Mouse (Mus musculus): ENCODE data around the gene Phb. TPM values are rescaled to one million over a fixed set of nuclear protein-coding genes. Genes with fewer than 3 reads are reported as not detected.

Gene Phb
- 100 to 1,000 TPM; 362 to 417 TPM for total RNA-seq (2021)

GRCm38 (mm10) chr11:95666529-95667149, at the start of gene Phb:
Gene Phb (plus strand): TSS chr11:95666957.
- DNase-seq = peak; percentile 84 to 87
- intact Hi-C loops (cut with DNase I) = loop anchor here (10.0 kb wide), 1 partner anchor 282 kb away; the partner anchor contains the start of gene Slc35b1

DNA sequence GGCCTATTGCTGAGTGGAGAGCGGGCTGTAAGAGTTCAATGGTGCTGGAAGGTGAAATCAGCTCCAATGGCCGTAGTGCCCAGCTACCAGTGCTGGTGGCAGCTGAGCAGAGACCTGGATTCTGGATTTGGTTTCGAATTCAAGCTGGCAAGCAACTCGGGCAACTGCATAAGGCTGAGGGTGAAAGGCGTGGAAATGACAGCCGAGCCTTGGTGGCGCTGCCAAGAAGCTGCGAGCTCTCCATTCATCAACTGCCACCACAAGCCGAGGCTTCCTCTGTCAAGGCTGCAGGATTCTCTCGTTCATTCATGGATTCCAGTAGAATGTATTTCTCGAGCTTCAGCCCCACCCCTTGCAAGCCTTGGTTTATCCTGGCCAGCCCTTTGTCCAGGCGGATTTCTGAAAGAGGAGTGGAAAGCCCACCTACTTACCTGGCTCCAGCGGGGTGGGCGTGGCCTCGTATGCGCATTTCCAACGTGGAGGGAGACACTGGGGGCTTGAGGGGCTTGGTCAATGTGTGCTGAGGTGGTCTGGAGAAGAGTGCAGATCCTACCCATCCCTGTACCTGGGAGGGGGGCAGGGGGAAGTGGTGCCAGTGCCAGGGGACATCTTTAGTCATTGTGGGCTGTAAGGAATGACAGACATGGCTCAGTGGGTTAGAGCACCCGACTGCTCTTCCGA, 48.8 kb upstream of the Phb start:
- intact Hi-C loops (cut with DNase I) = no loop called here
- DNase-seq = peak in 1 of 2 experiments; percentile 15

DNA sequence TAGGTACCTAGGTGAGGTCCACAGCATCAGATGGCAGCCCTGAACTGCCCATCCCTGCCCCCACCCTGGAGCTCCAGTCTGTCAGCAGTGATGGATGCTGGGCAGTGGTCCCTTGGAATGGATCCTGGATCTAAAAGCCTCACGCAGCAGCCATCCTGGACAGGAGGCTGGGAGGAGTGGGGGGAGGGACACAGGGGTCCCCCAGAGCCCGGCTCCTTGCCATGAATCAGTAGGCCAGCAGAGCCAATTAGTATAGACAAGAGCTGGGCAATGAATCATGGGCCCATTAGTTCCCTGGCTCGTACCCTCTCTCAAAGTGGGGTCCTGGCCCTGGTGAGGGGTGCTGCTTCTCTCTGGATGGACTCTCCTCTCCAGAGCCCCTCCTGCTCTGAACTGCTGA, 47.7 kb upstream of the Phb start:
- DNase-seq = no peak
- intact Hi-C loops (cut with DNase I) = no loop called here

- no peak for DNase-seq
- intact Hi-C loops (cut with DNase I) = no loop called here
Measured at GRCm38 (mm10) chr11:95619886-95620444, 46.8 kb upstream of the Phb start.

GRCm38 (mm10) chr11:95621010-95621409, 45.7 kb upstream of the Phb start:
- intact Hi-C loops (cut with DNase I) = no loop called here

DNA sequence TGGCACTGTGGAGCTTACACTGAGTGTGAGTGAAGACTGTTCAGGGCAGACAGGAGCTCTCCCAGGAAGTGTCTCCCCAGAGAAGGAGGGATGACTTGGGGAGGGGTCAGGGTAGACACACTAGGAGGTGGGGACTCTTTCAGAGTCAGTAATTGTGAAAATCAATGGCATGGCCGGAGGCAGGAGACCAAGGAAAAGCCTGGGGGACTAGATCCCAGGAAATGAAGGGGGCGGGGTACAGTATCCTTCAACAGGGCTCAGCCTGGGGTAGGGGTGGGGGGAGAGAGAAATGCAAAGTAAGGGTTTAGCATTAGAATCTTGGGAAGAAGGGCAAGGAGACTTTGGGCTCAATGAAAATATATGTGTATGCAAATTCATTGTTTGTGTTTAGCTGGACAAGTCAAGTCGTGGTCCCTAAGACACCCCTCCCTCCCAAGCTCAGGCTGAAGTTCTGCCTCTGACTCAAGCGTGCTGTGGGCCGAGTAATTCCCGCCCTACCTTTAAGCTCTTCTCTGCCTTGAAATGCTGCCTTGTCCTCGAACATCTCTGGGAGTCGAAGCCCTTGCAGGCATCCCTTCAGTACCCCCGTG, 45.1 kb upstream of the Phb start:
- DNase-seq = no peak
- intact Hi-C loops (cut with DNase I) = no loop called here

More at GRCm38 (mm10) chr11:95621010-95621409, 45.7 kb upstream of the Phb start:
- DNase-seq = no peak

- no peak for DNase-seq
- intact Hi-C loops (cut with DNase I) = no loop called here
Measured at GRCm38 (mm10) chr11:95622426-95622825, 44.3 kb upstream of the Phb start.

DNA sequence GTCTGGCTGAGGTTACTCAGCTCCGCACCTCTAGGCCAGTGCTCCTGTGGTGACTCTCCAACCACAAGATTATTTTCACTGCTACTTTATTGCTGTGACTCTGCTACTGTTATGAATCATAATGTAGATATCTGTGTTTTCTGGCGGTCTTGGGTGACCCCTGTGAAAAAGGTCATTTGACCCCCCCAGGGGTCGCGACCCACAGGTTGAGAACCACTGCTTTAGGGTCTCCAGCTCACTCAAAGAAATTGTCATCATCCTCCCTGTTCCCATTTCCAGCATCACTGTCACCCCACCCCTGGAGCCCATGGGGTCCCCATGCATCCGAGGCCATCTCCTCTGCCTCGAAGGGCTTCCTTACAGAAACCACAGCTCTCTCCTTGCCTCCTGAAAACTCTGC, 36.2 kb upstream of the Phb start:
- no peak for DNase-seq
- intact Hi-C loops (cut with DNase I) = no loop called here

GRCm38 (mm10) chr11:95631301-95631700, 35.5 kb upstream of the Phb start:
- DNase-seq = no peak
- intact Hi-C loops (cut with DNase I) = no loop called here

GRCm38 (mm10) chr11:95632474-95632873, 34.3 kb upstream of the Phb start:
- no peak for DNase-seq
- intact Hi-C loops (cut with DNase I) = no loop called here

- intact Hi-C loops (cut with DNase I) = no loop called here
- no peak for DNase-seq
Measured at GRCm38 (mm10) chr11:95633512-95634000, 33.2 kb upstream of the Phb start.

DNA sequence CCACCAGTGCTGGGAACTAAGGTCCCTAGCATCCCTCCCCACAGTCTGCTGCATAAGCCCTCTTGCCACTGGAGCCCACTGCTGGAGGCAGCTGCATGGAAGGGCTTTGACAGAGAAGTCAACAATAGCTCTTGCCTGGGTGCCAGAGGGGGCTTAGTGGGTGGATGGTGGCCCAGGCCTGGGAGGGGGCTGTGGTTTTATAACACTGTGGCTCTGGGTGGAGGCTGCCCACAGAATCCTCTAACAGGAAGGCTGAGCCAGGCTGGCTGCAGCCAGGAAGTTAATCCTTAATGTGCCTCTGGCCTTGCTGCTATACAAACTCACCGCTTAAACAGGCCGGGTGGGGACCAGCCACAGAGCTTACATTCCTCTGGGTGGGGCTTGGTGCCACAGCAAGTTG, 31.7 kb upstream of the Phb start:
- intact Hi-C loops (cut with DNase I) = no loop called here
- no peak for DNase-seq

GRCm38 (mm10) chr11:95640751-95641150, 26.0 kb upstream of the Phb start:
- DNase-seq = no peak
- intact Hi-C loops (cut with DNase I) = no loop called here

GRCm38 (mm10) chr11:95642534-95643280, 24.1 kb upstream of the Phb start:
- no peak for DNase-seq
- intact Hi-C loops (cut with DNase I) = no loop called here

GRCm38 (mm10) chr11:95643856-95644255, 22.9 kb upstream of the Phb start:
- intact Hi-C loops (cut with DNase I) = no loop called here
- DNase-seq = no peak

DNA sequence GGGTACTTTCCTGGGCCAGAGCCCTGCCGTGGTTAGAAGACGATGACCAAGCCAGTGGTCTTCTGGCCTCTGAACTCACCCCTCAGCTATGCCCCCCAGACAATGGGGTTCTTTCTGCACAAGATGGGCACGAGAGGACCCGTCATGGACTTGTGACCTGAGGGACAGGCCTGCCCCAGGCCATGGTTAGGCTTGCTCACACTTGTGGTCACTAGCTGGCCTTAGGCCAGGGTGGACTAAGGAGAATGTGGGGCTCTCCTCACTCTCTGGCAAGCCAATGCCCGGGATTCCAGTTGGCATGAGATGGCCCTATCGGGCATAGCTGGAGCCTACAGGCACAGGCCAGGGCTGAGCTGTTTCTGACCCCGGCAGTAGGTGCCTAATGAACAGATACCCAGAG, 22.4 kb upstream of the Phb start:
- no peak for DNase-seq
- intact Hi-C loops (cut with DNase I) = no loop called here

GRCm38 (mm10) chr11:95645397-95646153, 21.2 kb upstream of the Phb start:
- DNase-seq = no peak
- intact Hi-C loops (cut with DNase I) = no loop called here

DNA sequence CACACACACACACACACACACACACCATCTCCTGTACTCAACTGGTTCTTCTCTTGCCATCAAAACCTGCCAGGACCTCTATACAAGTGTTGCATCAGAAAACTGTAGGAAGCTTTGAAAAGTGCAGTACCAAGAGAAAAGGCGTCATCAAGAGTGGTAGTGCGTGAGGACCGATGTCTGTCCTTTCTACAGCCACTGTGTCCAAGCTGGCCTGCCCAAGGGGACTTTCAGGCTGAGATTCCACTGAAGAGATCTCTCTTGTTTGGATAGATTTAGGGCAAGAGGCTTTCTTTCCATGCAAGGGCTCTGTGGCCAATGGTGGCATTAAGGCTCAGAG, 20.6 kb upstream of the Phb start:
- intact Hi-C loops (cut with DNase I) = no loop called here
- no peak for DNase-seq

DNA sequence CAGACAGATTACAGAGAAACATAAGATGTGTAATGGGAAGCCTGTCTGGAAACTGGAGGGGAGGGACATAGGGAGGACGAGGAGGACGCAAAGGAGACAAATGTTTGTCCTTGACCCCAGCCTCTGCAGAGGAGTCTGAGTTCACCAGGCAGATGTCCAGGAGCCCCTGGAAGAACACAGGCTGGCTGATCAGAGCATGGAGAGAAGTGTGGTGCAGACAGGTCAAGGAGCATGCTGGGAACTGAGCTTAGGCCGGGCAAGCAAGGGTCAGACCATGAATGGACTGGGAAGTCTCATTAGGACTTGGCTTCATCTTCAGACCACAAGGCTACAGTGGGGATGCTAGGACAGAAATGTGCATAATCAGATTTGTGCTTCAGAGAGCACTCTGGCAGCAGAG, 19.0 kb upstream of the Phb start:
- DNase-seq = no peak
- intact Hi-C loops (cut with DNase I) = loop anchor here (1.0 to 2.0 kb wide), 2 partner anchors 61 to 114 kb away; partner anchors contain the start of gene Ngfr

DNA sequence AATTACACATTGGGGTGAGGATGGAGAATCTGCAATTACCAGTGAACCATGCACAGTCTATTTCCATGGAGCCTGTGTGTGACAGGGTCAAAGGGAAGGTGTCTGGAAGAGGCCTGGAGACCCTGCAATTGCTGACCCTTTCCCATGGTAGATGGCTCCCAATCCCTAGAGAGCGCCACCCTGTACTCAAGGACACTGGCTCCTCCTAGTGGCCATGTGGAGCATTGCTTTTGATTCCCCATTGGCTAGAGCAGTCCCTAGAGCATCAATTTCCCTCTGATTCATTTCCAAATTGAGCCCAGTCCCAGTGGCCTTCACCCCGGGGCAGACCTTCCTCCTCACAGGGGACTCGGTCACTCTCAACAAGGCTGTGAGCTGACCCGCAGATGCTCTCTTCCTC, 17.9 kb upstream of the Phb start:
- DNase-seq = peak; percentile 75 to 79
- intact Hi-C loops (cut with DNase I) = loop anchor here (1.0 to 2.0 kb wide), 2 partner anchors 62 to 116 kb away; partner anchors contain the start of gene Ngfr

All from heart, postnatal 36 days (tissue).